Mouse (Mus musculus): ENCODE measurements at regions not wholly inside any gene's neighbourhood (a gene's known extent, or its start where the extent isn't known, plus 50 kb on each side); places are given as distances from the start of the nearest gene placed in this dataset.

GRCm38 (mm10) chr3:119893165-119893910 lies 109.1 kb upstream of the Ptbp2 start:
- in situ Hi-C loops (cut with MseI, MboI), result no loop called here

DNA sequence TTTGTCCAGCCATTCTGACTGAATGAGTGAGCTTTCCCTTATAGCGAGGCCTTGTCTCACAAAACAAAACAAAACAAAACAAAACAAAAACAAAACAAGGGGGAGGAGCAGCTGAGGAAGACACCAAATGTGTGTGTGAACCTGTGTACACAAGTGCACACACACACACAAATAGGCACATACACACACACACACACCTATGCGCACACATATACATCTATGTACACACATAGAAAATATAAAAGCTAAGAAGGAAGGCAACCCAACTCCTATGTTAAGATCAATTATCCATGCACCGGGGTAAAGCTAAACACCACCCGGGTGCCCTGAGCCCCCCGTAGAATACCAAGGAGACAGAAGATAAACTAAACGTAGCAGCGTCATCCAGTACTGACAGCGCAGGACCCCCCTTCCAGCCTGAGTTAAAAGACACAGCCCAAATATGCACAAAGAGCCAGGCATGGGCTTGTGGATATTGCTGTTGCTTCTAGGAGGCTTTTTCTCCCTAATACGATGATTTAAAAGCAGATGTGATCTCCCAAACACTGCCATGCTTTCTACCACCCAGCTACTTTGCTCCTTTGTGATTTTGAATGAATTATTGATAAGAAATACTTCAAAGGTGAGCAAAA lies 108.4 kb upstream of the Ptbp2 start:
- in situ Hi-C loops (cut with MseI, MboI), result no loop called here

DNA sequence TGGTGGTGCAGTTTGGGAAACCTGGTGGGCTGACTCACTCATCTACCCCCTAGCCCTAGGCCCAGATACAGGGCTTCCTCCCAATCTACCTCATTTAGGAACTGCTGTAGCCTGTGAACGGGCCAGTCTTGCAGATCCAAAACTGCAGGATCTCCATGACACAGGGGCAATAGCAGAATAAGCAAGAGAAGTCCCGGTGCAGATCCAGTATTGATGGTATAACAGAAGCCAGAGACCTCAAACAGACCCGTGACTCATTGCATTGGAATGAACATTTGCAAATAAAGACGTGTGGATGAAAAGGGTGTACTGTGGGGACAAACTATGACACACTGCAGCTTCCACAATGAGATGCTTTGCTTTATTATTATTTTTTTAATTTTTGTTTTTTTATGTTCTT lies 106.6 kb upstream of the Ptbp2 start:
- in situ Hi-C loops (cut with MseI, MboI), result no loop called here

GRCm38 (mm10) chr3:119888487-119888886 lies 104.2 kb upstream of the Ptbp2 start:
- in situ Hi-C loops (cut with MseI, MboI), result no loop called here

DNA sequence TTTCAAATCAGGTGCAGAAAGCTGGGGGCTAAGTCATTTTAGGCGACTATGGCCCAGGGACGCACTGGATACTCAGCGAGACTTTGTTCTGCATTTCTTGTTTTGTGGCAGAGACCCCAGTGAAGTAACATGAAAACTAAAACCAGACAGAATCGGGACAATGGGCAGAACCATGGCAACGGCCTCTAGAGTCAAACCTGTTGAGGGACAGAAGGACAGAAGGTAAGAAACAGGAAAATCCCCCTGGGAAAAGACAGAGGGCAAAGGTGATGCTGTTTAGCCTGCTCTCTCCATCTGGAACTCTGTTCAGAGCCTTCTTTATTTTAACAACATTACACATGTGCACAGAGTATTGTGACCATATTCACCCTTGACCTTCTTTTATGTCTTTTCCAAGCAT lies 92.1 kb upstream of the Ptbp2 start:
- in situ Hi-C loops (cut with MseI, MboI), result no loop called here

GRCm38 (mm10) chr3:119875061-119875460 lies 90.8 kb upstream of the Ptbp2 start:
- in situ Hi-C loops (cut with MseI, MboI), result no loop called here

DNA sequence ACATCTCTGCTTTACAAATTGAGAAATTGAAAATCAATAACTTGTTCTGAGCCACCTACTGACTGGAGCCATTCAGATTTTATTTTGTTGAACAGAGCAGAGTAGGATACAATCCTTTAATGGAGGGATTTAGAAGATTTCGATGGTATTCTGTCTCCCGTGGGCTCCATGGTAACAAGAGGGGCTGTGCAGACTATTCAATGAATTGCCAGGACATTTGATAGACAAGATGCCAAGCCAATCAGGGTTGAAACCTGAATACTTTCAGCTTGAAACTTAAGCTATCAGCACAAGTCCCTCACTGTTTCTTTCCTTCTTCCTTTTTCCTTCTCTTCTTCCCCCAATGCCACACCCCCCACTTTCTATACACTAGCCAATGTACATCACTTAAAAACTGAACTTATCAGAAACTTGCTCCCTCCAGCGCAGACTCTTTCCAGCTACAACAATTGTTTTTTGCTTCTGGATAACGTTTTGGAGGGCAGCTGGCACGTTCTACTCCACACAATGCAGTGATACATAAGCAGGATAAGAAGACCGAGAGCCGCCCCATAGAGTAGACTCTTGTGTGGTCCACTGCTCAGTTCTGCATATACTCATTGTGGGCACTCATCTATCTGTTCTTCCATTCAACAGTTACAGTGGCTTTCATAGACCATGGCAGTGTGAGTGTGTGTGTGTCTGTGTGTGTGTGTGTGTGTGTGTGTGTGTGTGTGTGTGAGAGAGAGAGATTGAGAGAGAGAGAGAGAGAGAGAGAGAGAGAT lies 78.1 kb upstream of the Ptbp2 start:
- in situ Hi-C loops (cut with MseI, MboI), result no loop called here

Measured in mouse trophoblast stem cell (cell line).